Mouse (Mus musculus) spleen, postnatal 14 days (tissue): ENCODE data around the gene Neil1.

Experiments used
- DNase-seq, 2 experiments: peaks; one replicate each; pipeline ENCODE4 v3.0.0; 2021 to 2022; ENCODE audit warnings: low spot score in 2 of 2

Gene Neil1

DNA sequence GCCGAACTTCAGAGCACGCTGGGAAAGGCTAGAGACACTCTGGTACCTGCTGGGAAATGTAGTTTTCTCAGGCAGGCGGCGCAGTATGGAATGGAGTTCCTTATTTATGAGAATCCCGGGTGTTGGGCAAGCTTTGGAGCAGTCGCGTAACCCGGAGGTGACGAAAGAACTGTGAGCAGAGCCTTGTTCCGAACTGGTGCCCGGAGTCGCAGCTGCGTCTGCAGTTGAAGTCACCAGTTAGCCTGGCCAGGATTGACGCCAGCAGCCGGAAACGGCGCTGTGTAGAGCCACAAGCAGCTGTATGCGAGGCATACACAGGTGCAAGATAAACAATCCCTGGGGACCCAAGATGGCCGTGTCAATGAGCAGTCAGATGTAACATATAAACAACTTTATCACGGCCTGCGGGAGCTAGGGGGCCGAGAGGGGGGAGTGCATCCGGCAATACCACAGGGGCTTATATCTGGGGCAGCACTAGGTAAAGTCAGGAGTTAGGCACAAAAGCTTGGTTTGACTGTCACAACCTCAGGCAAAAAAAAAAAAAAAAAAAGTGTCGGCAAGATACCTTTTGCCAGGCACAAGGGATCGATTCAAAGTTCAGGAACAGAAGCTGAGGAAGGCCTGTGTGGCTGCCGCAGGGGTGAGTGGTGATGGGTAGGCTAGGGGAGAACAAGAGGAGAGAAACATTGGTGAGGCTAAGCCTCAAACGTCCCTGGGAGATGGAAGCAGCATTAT, at the start of gene Neil1:
Gene Neil1, minus strand, starts transcription at position 162 of the 735 bp plus-strand sequence.
- peak; percentile 43 to 57 for DNase-seq

DNA sequence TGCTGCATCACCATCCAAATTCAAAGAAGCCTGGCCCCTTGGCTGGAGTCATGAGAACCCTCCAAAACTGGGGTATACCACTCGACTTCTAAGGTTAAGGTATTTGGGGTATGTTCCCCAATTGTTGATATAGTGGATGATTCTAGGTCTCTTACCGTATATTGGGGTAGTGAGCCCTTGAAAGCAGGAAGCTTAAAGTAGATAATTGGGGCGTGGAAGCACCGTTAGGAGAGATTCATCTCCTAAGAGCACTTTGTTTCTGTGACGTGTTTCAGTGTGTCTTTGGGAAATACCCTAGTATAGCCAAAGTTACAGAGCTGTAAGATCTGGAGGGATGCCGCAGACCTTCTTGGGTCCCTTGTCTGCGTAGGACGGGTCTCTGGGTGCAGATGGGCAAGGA, 49.3 kb upstream of the Neil1 start:
- no peak for DNase-seq

DNA sequence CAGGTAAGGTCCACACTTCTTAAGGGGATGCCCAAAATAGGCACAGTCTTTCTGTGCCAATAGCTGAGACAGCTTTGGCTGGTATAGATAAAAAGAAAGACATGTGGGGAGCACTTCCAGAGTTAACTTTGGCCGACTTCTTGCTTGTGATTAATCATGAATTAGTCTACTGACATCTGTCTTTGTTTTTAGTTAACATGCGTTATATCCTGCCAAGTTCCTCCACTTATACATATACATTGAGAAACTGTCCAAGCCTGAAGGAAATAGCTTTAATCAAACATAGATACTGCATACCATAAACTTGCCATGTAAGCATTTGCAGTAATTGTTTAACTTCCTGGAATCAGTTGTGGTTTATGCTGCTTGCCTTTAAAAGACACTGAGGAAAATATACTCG, 48.6 kb upstream of the Neil1 start:
- no peak for DNase-seq

DNA sequence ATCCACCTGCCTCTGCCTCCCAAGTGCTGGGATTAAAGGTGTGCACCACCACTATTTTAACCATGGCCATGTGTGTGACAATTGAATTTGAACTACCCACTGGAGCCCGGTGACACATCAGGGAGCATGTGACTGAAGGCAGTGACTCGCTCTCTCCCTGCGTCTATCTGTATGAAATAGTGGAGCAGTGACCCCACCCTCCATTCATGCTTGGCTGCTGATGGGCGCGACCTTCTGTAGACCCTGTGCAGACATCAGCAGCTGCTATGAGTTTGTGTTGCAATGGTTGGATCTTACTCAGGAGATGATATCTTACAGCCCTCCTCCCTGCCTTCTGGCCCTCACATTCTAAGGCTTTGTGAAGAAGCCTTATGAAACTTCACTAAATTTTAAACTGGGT, 20.3 kb upstream of the Neil1 start:
- no peak for DNase-seq

DNA sequence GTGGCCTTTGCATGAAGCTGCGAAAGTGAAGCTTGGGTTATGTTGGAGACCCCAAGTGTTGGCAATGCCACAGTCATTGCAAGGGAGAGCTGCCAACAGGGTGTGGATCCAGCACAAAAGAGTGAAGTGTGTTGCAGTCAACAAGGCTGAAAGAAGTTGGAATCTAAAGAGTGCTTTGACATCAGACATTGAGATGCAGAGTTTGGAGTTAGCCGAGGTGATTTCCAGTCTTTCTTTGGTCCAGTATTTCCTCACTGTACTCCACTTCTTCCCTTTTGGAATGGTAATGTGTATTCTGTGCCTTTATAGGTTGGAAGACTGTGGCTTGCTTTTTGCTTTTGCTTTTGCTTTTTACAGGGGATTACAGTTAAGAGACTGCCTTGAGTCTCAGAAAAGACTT, 18.1 kb upstream of the Neil1 start:
- DNase-seq: no peak

DNA sequence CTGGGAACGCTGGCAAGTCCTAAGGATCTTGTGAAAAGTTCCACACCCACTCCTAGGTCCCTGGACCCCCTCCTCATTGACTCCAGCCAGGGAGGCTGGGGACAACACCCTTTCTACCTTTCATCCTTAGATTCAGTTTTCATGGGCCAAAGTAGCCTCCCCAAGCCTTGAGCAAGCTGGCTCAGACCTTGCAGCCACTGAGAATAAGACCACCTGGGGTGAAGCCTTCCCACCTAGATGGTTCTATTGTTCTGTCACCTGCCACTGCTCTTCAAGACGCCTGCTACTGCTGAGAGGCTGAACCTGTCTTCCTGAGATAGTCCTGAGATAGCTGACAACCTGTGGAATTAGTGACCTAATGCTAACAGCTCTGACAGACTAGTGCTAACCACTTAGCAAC, 15.0 kb upstream of the Neil1 start:
- DNase-seq: no peak

DNA sequence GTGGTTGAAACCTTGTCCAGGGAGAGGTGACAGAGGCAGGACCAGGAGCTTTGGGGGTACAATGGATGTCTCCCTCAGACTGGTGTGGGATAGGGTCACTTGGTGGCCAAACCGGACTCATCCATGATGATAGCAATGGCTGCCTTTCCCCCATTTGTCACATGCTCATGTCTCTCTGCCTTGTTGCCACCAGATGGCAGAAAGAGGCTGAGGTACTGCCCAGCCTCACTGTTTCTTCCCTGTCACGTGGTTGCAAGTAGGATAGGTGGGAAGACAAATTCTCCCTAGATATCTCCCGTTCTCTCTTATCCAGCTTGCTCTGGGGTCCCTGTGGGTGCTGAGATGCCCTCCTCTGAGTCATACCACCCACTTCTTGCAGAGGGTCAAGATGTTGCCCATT, 14.4 kb upstream of the Neil1 start:
- no peak for DNase-seq

DNA sequence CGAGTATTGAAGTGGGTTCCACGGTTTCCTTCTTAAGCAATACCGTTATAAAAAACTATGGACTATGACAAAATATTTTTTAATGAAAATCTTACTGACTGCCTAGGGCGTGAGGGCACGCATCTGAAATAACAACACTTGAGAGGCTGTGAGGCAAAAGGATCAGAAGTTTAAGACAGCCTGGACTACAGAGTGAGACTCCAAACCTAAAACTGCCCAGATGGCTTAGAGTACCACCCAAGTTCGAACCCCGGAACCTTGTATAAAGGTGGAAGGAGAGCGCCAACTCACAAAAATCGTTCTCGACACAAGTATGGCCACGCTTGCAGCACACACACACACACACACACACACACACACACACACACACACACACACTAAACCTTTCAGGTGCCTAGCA, 10.4 kb upstream of the Neil1 start:
- no peak for DNase-seq

DNA sequence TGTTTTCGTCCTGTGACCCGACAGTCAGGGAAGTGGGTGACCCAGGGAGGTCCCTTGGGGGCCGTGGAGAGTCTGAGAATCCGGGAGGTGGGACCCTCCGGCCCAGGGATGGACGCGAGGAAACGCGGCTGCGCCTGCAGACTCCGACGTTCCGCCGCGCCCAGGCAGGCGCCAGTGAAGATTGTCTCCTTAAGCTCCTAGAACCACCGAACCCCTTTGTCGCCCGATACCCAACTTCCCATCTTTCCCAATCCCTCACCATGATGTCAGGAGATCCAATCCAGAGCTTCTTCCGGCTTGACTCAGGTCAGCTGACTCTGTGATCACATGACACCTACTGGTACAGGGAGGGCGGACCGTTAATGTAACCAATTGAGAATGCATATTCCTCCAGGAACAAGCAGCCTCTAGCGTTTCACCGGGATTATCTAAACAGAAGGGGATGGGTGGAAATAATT, 9.9 kb upstream of the Neil1 start, which contains the start of gene Commd4:
Gene Commd4, minus strand, starts transcription at position 319 of the 458 bp plus-strand sequence.
- peak; percentile 42 to 78 for DNase-seq

DNA sequence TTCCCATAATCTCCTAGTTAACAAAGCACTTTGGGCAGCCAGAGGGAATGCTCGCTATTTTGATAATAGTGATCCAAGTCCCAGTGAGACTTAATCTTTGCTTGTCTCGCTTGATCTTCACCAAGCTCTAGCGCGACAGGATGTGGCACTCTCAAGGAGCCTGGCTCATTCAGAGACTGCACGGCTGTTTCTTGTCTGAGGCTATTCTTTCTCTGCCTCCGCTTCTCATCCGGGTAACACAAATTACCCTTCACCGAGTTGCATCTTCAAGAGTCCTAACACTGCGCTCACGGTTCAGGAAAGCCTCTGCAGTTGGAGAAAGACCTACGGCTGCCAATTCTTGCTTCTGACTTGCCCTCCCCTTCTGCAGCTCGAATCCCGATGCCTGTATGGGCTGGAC, 9.4 kb upstream of the Neil1 start:
- DNase-seq: no peak

DNA sequence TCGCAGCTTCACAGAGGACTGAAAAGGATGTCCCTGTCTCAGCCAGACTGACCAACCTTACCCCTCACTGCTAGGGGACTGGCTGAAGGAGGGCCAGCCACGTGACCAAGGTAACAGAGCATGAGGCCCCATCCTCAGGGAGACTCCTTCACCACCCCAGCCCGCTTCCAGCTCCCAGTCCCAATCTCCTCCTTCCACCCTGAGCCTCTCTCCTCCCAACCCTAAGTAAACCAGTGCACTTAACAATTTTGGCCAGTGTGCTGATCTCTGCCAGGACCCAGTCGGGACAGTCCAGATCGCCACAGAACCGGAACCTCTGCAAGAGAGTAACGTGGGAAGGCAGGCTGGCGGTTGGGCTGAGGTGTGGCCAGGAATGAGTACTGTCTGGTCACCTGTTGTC, 8.7 kb upstream of the Neil1 start:
- DNase-seq: no peak

DNA sequence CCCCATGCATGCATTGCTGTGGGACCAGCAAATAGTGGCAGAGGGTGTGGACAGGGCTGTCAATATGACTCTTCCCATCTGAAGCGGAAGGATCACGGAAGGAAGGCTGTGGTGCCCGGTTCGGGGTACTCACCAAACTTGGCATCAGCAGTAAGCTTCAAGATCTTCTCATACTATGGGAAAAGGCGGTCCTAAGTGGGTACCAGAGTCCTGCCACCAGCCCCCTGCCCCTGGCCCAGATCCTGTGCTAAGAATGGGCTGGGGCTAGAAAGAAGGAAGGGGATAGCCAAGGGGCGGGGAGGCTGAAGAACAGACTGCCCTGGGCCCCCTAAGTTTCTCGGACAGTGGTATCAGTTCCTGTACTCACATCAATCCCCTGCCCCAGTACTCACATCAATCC, 8.3 kb upstream of the Neil1 start:
- no peak for DNase-seq

DNA sequence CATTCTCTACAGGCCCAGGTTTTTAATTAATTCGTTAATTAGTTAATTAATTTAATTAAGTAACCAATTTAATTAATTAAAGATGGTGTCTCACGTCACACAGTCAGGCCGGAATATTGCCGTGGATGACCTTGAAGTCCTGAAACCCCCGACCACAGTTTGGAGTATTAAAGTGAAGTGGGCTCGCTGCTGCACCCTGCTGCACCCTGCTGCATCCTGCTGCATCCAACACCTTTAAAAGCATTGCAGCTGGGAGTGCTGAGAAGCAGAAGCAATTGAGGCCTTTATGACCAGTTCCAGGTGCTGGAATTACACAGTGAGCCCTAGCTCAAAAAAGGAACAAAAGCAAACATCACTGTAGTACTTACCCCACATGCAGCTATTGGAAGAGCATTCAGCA, 4.2 kb upstream of the Neil1 start:
- no peak for DNase-seq

DNA sequence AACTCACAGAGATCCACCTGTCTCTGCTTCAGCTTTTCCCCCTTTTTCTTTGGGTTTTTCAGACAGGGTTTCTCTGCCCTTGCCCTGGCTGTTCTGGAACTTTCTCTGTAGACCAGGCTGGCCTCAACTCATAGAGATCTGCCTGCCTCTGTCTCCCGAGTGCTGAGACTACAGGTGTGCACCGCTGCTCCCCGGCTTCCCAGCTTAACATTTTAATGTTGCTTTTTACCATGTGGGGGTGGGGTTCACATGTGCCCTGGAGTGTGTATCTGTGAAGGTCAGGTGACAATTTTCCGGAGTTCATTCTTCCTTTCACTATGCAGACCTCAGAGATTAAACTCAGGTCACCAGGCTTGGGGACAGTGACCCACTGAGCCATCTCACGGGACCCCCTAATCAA, 2.1 kb upstream of the Neil1 start:
- DNase-seq: no peak

DNA sequence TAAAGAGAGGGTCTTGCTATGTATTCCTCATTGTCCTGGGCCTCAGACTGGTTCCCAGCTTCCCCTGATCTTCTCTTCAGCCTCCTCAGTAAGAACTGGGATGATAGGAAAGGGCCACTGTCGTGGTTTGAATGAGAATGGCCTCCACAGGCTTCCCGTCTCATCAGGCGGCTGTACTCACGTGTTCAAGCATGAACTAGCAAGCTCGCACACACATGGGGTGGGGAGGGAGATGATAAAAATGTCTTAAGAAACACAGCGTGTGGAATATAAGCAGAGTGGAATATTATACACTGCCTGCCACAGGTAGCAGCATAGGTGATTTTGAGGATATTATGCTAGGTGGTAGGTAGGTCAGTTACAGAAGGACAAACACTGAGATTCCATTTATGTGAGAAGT, 916 bp upstream of the Neil1 start:
- no peak for DNase-seq

DNA sequence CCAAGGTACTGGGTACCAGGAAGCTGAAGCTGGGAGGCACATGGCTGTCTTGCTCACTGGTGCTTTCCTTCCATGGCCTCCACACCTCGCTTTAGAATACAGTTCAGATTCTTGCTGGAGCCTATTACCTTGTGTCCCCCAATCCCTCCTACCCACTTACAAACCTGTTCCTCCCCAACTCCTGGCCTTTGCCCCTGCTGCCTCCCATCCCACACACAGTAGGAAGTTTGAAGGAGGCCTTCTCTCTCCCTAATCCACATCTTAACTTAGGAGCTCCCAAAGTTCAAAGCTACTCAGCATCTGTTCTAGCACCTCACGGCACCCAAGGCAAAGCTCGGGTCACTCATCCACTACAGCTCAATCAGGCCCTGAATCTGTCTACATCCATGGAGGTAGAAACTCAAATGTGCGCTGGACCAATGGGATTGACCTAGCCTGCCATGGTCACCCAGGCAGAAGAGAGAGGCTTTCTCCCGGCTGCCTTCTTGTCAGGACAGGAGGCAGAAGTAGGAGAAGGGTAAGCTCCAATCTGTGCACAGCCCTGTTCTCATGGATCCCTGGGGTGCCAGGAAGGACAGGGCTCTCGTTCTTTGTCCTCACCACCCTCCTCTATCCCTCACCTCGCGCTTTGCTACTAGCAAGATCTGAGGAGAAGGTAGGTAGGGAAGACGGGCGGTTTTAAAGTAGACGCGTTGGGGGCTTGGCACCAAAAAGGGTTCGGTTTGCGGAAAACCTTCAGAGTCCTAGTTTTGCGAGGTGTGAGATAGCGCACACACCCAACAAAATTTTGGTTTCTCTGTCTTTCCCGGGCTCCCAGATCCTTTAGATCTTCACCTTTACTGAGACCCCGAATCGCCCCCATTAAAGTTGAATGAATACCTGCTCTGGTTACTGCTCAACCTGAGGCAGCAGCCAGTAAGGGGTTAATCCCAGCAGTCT, 631 bp downstream of the Neil1 start:
- no peak for DNase-seq

DNA sequence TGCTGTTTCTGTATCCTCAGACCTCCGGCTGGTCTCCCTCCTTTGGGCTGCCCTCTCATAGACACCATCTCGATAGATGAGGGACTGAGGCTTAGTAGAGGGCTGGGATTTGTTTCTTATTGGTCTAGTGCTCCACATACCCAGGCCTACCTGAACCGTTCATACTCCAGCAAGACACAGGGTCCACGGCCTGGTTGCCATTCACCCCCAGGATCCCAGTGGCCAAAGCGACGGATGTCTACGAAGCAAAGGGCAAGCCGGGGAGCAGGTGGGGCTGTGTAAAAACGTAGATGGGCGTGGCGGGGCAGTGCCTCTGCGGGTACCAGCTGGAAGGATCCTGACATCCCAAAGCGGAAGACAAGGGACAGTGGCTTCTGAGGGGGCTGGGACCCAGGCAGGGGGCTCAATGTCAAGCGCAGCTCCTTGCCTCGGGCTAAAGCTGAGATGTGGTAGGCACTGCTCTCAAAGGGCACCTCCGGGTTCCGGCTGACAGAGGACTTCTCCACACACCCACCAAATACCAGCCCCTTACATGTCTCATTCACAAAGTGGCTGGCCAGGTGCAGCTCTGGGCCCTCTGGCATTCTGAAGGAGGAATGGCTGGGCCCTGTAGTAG, 1.5 kb downstream of the Neil1 start:
- no peak for DNase-seq

DNA sequence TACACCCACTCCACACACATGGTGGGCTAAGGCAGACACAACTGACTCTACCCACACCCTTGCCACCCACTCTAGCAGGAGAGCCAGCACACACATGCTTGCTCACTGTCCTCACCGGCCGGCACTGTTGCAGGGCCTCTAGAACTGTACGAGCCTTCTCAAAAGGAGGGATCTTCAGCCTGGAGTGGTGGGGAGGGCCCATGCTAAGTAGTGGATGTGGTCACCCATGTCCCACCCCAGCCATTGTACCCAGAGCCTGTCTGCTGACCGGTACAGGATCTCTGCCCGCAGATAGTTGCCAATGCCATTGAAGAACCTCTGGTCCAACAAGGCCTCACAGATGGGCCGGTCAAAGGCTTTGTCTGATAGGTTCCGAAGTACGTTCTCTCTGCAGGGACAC, 3.3 kb downstream of the Neil1 start:
- no peak for DNase-seq

DNA sequence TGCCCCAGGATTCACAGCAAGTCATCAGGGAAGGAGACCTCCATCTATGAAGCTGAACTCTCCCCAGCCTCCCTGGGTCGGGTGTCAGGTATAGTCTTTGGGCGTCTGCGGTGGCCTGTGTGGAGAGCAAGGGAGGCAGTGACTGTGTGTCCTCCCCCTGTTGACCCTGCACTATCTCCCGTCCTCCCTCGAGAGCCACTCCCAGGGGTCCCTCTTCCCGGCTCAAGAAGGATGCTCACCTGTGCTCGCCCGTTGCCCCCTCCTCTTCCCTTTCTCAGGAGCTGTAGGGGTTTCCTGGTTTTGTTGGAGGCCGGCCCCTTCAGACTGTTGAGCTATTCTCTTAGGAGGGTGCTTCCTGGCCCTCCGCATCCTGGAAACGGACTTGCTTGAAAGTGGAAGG, 4.9 kb downstream of the Neil1 start:
- no peak for DNase-seq

DNA sequence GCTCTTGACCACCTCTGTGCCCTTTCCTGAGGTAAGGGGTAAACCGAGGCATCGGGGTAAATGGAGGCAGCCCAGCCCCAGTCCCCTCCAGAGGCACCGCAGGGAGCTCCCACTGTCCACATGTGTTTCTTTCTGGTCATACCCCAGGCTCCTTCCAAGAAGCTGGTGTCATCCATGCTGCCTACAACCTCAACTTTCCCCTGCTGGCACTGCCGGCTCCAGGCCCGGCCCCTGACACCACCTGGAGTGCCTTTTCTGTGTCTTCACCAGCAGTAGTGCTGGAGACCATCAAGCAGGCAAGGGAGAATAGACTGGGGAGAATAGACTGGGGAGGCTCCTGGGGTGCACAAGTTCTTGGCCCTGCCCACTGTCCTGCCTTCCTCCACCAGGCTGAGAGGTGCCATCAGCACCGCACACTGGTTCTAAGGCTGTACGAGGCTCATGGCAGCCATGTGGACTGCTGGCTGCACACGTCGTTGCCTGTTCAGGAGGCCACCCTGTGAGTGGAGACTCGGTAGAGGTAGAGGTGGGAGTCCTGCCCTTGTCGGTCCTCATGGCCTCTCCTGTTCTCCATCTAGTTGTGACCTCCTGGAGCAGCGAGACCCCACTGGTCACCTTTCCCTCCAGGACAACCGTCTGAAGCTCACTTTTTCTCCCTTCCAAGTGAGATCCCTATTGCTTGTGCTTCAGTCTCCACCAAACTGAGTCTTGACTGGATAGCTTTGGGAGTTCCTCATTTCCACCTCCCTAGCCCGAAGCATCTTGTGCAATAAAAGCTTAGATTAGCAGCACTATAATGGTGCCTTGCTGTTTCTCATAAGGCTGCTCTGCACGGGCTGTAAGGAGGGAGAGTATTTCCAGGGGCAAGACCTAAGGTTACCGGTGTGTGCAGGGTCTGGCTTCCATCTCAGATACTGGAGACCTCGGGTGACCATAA, 6.4 kb downstream of the Neil1 start:
- DNase-seq: no peak

DNA sequence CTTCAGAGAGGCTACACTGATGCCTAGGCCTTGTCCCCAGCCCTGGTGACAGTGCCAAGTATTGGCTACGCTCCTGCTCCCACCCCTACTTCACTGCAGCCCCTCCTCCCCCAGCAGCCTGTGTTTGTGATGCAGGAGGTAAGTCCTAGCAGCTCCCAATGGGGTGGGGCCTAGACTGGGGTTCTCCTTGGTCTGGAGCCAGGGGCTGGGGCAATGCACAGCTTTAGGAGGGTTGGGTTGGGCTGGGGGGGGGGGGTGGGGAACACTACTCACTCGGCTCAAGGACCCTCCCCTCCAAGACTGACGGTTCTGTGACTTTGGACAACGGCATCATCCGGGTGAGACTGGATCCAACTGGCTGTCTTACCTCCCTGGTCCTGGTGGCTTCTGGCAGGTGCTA, 8.5 kb downstream of the Neil1 start:
- DNase-seq: no peak
